Mouse (Mus musculus) forebrain, embryonic 12.5 days (tissue): ENCODE results near the gene Galns. TPM values are rescaled to one million over a fixed set of nuclear protein-coding genes. Genes with fewer than 3 reads are reported as not detected.

Experiments used
- ATAC-seq: fragments of 200-750 bp; cut with Nextera tagmentation; 2 replicates; pipeline ENCODE4 v1.8.0; 2017; ENCODE audit warnings: moderate TSS enrichment; ENCODE audit not compliant: low FRiP score
- H3K27ac ChIP-seq: fragments of 300-500 bp; sonication (generic); 2 replicates; pipeline ENCODE4 v1.5.1; 2016; ENCODE audit warnings: mild to moderate bottlenecking
- H3K27me3 ChIP-seq: fragments of 300-500 bp; sonication (generic); 2 replicates; pipeline ENCODE4 v1.6.1; 2016; ENCODE audit warnings: mild to moderate bottlenecking
- H3K36me3 ChIP-seq: fragments of 300-500 bp; sonication (generic); replicated peaks from 2 replicates; pipeline ENCODE4 v1.6.1; 2016; ENCODE audit warnings: mild to moderate bottlenecking
- H3K4me1 ChIP-seq: fragments of 300-500 bp; sonication (generic); 2 replicates; pipeline ENCODE4 v1.6.1; 2016
- H3K4me2 ChIP-seq: fragments of 300-500 bp; sonication (generic); 2 replicates; pipeline ENCODE4 v1.6.1; 2016; ENCODE audit warnings: mild to moderate bottlenecking, moderate library complexity
- H3K4me3 ChIP-seq: fragments of 300-500 bp; sonication (generic); replicated peaks from 2 replicates; pipeline ENCODE4 v1.5.1; 2016; ENCODE audit warnings: mild to moderate bottlenecking
- H3K9ac ChIP-seq: fragments of 300-500 bp; sonication (generic); 2 replicates; pipeline ENCODE4 v1.6.1; 2016; ENCODE audit warnings: mild to moderate bottlenecking
- H3K9me3 ChIP-seq: fragments of 300-500 bp; sonication (generic); 2 replicates; pipeline ENCODE4 v1.6.1; 2016
- WGBS: fragments of 180-500 bp; shearing (Covaris S2); methylation state at CpG from one replicate; pipeline ENCODE4 v1.1.7; 2016; 5-methylcytosine and 5-hydroxymethylcytosine counted together
- polyA plus RNA-seq: library from polyadenylated mRNA; unstranded; fragments of >200 nt; fragmentation: Nextera tagmentation; extraction: Ambion mirVana; gene quantifications from 2 replicates; pipeline ENCODE4 v1.2.1, GENCODE M21; 2016

Gene Galns
- polyA plus RNA-seq, 1 experiment from 2014 or later, result 4.2 TPM

GRCm38 (mm10) chr8:122610612-122611277 is 518 bp downstream of the Galns start:
- ATAC-seq, result peak; percentile 18
- Histone ChIP-seq H3K4me2 (peak overlapping the region; percentile 91), H3K9me3 (no peaks in the 10 kb centered on the region), H3K27ac (peak overlapping the region; percentile 53), H3K4me1 (peaks cover 21% of the 10 kb centered on the region), H3K36me3 (peaks cover 3% of the 10 kb centered on the region; the same call in 1 of the 2 replicates), H3K9ac (peak overlapping the region; percentile 73), H3K27me3 (no peaks in the 10 kb centered on the region), H3K4me3 (peak overlapping the region; percentile 71)
- WGBS, result 4% methylated on average over 20 of the region's 20 CpGs

- 64% methylated on average over 4 of the region's 4 CpGs for WGBS
- H3K4me1 ChIP-seq, result peaks cover 21% of the 10 kb centered on the region
- ATAC-seq, result peak; percentile 1; the same call in 1 of the 2 replicates
- 0 out of 2 replicates have a peak overlapping the region, but pooled peaks have one; percentile 73 for H3K9ac ChIP-seq
- H3K9me3 ChIP-seq, result no peaks in the 10 kb centered on the region
- H3K4me3 ChIP-seq, result no peak overlapping the region
- H3K27me3 ChIP-seq, result no peaks in the 10 kb centered on the region
- H3K36me3 ChIP-seq, result peaks cover 3% of the 10 kb centered on the region; the same call in 1 of the 2 replicates
- peak overlapping the region; percentile 91; the same call in 1 of the 2 replicates for H3K4me2 ChIP-seq
- no peak overlapping the region for H3K27ac ChIP-seq
These were observed 1.1 kb downstream of the Galns start for GRCm38 (mm10) chr8:122610209-122610608.

- Histone ChIP-seq H3K4me2 (no peak overlapping the region), H3K9me3 (no peaks in the 10 kb centered on the region), H3K9ac (no peak overlapping the region), H3K36me3 (no peaks in the 10 kb centered on the region), H3K27me3 (no peaks in the 10 kb centered on the region), H3K4me1 (peaks cover 9% of the 10 kb centered on the region), H3K27ac (no peak overlapping the region), H3K4me3 (no peak overlapping the region)
- WGBS, result 86% methylated on average over 11 of the region's 12 CpGs
- no peak for ATAC-seq
These were observed 4.5 kb downstream of the Galns start for GRCm38 (mm10) chr8:122606810-122607209.

GRCm38 (mm10) chr8:122605367-122605766 is 5.9 kb downstream of the Galns start:
- H3K27me3 ChIP-seq, result no peaks in the 10 kb centered on the region
- no peaks in the 10 kb centered on the region for H3K9me3 ChIP-seq
- 82% methylated on average over 4 of the region's 4 CpGs for WGBS
- no peak overlapping the region for H3K9ac ChIP-seq
- peaks cover under 1% of the 10 kb centered on the region for H3K4me1 ChIP-seq
- ATAC-seq, result no peak
- H3K4me3 ChIP-seq, result no peak overlapping the region
- no peaks in the 10 kb centered on the region for H3K36me3 ChIP-seq
- H3K27ac ChIP-seq, result no peak overlapping the region
- no peak overlapping the region for H3K4me2 ChIP-seq

- ATAC-seq, result no peak
- WGBS, result 76% methylated on average over 1 of the region's 1 CpGs
These were observed 6.6 kb downstream of the Galns start for GRCm38 (mm10) chr8:122604640-122605039.

GRCm38 (mm10) chr8:122600666-122601065 is 10.6 kb downstream of the Galns start:
- ATAC-seq, result no peak
- no peaks in the 10 kb centered on the region for H3K9me3 ChIP-seq
- WGBS, result 87% methylated on average over 9 of the region's 9 CpGs

More at GRCm38 (mm10) chr8:122604640-122605039, 6.6 kb downstream of the Galns start:
- Histone ChIP-seq H3K27ac (no peak overlapping the region), H3K9me3 (no peaks in the 10 kb centered on the region), H3K4me1 (no peaks in the 10 kb centered on the region), H3K27me3 (no peaks in the 10 kb centered on the region), H3K9ac (no peak overlapping the region), H3K4me3 (no peak overlapping the region), H3K4me2 (no peak overlapping the region), H3K36me3 (no peaks in the 10 kb centered on the region)

GRCm38 (mm10) chr8:122596031-122596430 is 15.2 kb downstream of the Galns start:
- WGBS, result 50% methylated on average over 4 of the region's 4 CpGs
- Histone ChIP-seq H3K36me3 (no peaks in the 10 kb centered on the region), H3K4me1 (no peaks in the 10 kb centered on the region), H3K4me3 (no peak overlapping the region), H3K4me2 (no peak overlapping the region), H3K9me3 (no peaks in the 10 kb centered on the region), H3K9ac (no peak overlapping the region), H3K27me3 (no peaks in the 10 kb centered on the region), H3K27ac (no peak overlapping the region)
- ATAC-seq, result no peak

More at GRCm38 (mm10) chr8:122600666-122601065, 10.6 kb downstream of the Galns start:
- no peak overlapping the region for H3K4me2 ChIP-seq
- H3K36me3 ChIP-seq, result no peaks in the 10 kb centered on the region
- no peak overlapping the region for H3K27ac ChIP-seq
- no peaks in the 10 kb centered on the region for H3K4me1 ChIP-seq
- H3K9ac ChIP-seq, result no peak overlapping the region
- H3K4me3 ChIP-seq, result no peak overlapping the region
- H3K27me3 ChIP-seq, result no peaks in the 10 kb centered on the region

- no peaks in the 10 kb centered on the region for H3K9me3 ChIP-seq
- ATAC-seq, result no peak
- 84% methylated on average over 19 of the region's 19 CpGs for WGBS
- H3K9ac ChIP-seq, result no peak overlapping the region
- H3K4me3 ChIP-seq, result no peak overlapping the region
- H3K4me1 ChIP-seq, result no peaks in the 10 kb centered on the region
- H3K27me3 ChIP-seq, result no peaks in the 10 kb centered on the region
- no peak overlapping the region for H3K4me2 ChIP-seq
- H3K36me3 ChIP-seq, result no peaks in the 10 kb centered on the region
- H3K27ac ChIP-seq, result peak overlapping the region; percentile 54; the same call in 1 of the 2 replicates
These were observed 17.3 kb downstream of the Galns start for GRCm38 (mm10) chr8:122593783-122594507.

GRCm38 (mm10) chr8:122593240-122593639 is 18.0 kb downstream of the Galns start:
- Histone ChIP-seq H3K9ac (no peak overlapping the region), H3K4me3 (no peak overlapping the region), H3K27ac (no peak overlapping the region), H3K36me3 (no peaks in the 10 kb centered on the region), H3K27me3 (no peaks in the 10 kb centered on the region), H3K9me3 (no peaks in the 10 kb centered on the region), H3K4me2 (no peak overlapping the region), H3K4me1 (no peaks in the 10 kb centered on the region)
- no peak for ATAC-seq
- whole genome bisulfite sequencing, result 81% methylated on average over 12 of the region's 12 CpGs

GRCm38 (mm10) chr8:122586749-122587148 is 24.5 kb downstream of the Galns start:
- Histone ChIP-seq H3K4me1 (peaks cover 7% of the 10 kb centered on the region; the same call in 1 of the 2 replicates), H3K4me3 (no peak overlapping the region), H3K36me3 (no peaks in the 10 kb centered on the region), H3K4me2 (no peak overlapping the region), H3K27me3 (0 out of 2 replicates have a peak, but pooled peaks cover 5% of the 10 kb centered on the region), H3K9ac (no peak overlapping the region), H3K27ac (no peak overlapping the region), H3K9me3 (no peaks in the 10 kb centered on the region)
- no peak for ATAC-seq
- WGBS, result 84% methylated on average over 9 of the region's 10 CpGs

- WGBS, result 43% methylated on average over 7 of the region's 7 CpGs
- no peak overlapping the region for H3K4me2 ChIP-seq
- peaks cover 7% of the 10 kb centered on the region; the same call in 1 of the 2 replicates for H3K4me1 ChIP-seq
- H3K4me3 ChIP-seq, result no peak overlapping the region
- H3K9ac ChIP-seq, result no peak overlapping the region
- H3K27me3 ChIP-seq, result 0 out of 2 replicates have a peak, but pooled peaks cover 5% of the 10 kb centered on the region
- no peaks in the 10 kb centered on the region for H3K36me3 ChIP-seq
- no peak overlapping the region for H3K27ac ChIP-seq
- H3K9me3 ChIP-seq, result no peaks in the 10 kb centered on the region
- no peak for ATAC-seq
These were observed 25.1 kb downstream of the Galns start for GRCm38 (mm10) chr8:122586171-122586570.

- WGBS, result 72% methylated on average over 14 of the region's 14 CpGs
- no peak overlapping the region for H3K4me3 ChIP-seq
These were observed 25.8 kb downstream of the Galns start for GRCm38 (mm10) chr8:122585411-122585891.

More at GRCm38 (mm10) chr8:122585411-122585891, 25.8 kb downstream of the Galns start:
- H3K27me3 ChIP-seq, result 0 out of 2 replicates have a peak, but pooled peaks cover 6% of the 10 kb centered on the region
- H3K27ac ChIP-seq, result no peak overlapping the region
- H3K9me3 ChIP-seq, result no peaks in the 10 kb centered on the region
- peaks cover 7% of the 10 kb centered on the region; the same call in 1 of the 2 replicates for H3K4me1 ChIP-seq
- no peak for ATAC-seq
- H3K4me2 ChIP-seq, result no peak overlapping the region
- no peak overlapping the region for H3K9ac ChIP-seq
- H3K36me3 ChIP-seq, result no peaks in the 10 kb centered on the region
